Mouse (Mus musculus) lung, postnatal 0 days (tissue): ENCODE results near the gene Duox2. TPM values are rescaled to one million over a fixed set of nuclear protein-coding genes. Genes with fewer than 3 reads are reported as not detected.

ENCODE experiments used
- ATAC-seq: fragments of 200-750 bp; cut with Nextera tagmentation; 2 replicates; pipeline ENCODE4 v1.8.0; 2017; ENCODE audit warnings: moderate library complexity
- DNase-seq: peaks from one replicate; pipeline ENCODE4 v3.0.0-alpha.2; 2016; ENCODE audit warnings: low spot score
- H3K27ac ChIP-seq: fragments of 300-500 bp; sonication (generic); 2 replicates; pipeline ENCODE4 v1.5.1; 2014; ENCODE audit warnings: antibody characterized with exemption, mild to moderate bottlenecking, low read length, mixed read lengths
- H3K27me3 ChIP-seq: fragments of 300-500 bp; sonication (generic); replicated peaks from 2 replicates; pipeline ENCODE4 v1.6.1; 2014; ENCODE audit warnings: low read length, mixed read lengths; ENCODE audit not compliant: insufficient read depth
- H3K36me3 ChIP-seq: fragments of 300-500 bp; sonication (generic); 2 replicates; pipeline ENCODE4 v1.6.1; 2014; ENCODE audit warnings: low read length, mixed read lengths; ENCODE audit not compliant: insufficient read depth
- H3K4me1 ChIP-seq: fragments of 300-500 bp; sonication (generic); 2 replicates; pipeline ENCODE4 v1.6.1; 2014; ENCODE audit warnings: antibody characterized with exemption, low read depth, low read length, mixed read lengths; ENCODE audit not compliant: insufficient read depth
- H3K4me2 ChIP-seq: fragments of 300-500 bp; sonication (generic); replicated peaks from 2 replicates; pipeline ENCODE4 v1.6.1; 2014; ENCODE audit warnings: low read depth, mild to moderate bottlenecking, low read length, moderate library complexity, mixed read lengths
- H3K4me3 ChIP-seq: fragments of 300-500 bp; sonication (generic); 2 replicates; pipeline ENCODE4 v1.5.1; 2014; ENCODE audit warnings: low read depth, low read length
- H3K9ac ChIP-seq: fragments of 300-500 bp; sonication (generic); replicated peaks from 2 replicates; pipeline ENCODE4 v1.6.1; 2014; ENCODE audit warnings: low read depth, mild to moderate bottlenecking
- H3K9me3 ChIP-seq: fragments of 300-500 bp; sonication (generic); 2 replicates; pipeline ENCODE4 v1.6.1; 2016; ENCODE audit warnings: low read length, mixed read lengths
- CTCF ChIP-seq: IDR thresholded peaks from 2 replicates; pipeline ENCODE4 v1.5.1; 2016; ENCODE audit warnings: antibody characterized with exemption, mild to moderate bottlenecking
- EP300 ChIP-seq: IDR thresholded peaks from 2 replicates; pipeline ENCODE4 v1.6.1; 2016; ENCODE audit warnings: antibody characterized with exemption, mild to moderate bottlenecking, control low read depth
- WGBS: fragments of 180-500 bp; shearing (Covaris S2); extraction: QIAGEN DNeasy Blood & Tissue Kit; methylation state at CpG from one replicate; pipeline ENCODE4 v1.1.7; 2014; 5-methylcytosine and 5-hydroxymethylcytosine counted together
- polyA plus RNA-seq: library from polyadenylated mRNA; unstranded; fragments of >200 nt; fragmentation: Nextera tagmentation; extraction: Ambion mirVana; gene quantifications from 2 replicates; pipeline ENCODE4 v1.2.1, GENCODE M21; 2015

Gene Duox2
- polyA plus RNA-seq, 1 experiment from 2014 or later, result 0.02 TPM

GRCm38 (mm10) chr2:122300656-122301020 is 2.4 kb upstream of the Duox2 start:
- WGBS, result 3% methylated on average over 14 of the region's 14 CpGs
- Histone ChIP-seq H3K4me3 (peak overlapping the region; percentile 20; the same call in 1 of the 2 replicates), H3K27me3 (peaks cover 57% of the 10 kb centered on the region)

GRCm38 (mm10) chr2:122299911-122300655 is 1.8 kb upstream of the Duox2 start:
- no peak for TF ChIP-seq EP300
- no peak for TF ChIP-seq CTCF
- H3K36me3 ChIP-seq, result no peaks in the 10 kb centered on the region
- no peak for ATAC-seq
- H3K9ac ChIP-seq, result no peak overlapping the region
- DNase-seq, result no peak
- H3K27me3 ChIP-seq, result peaks cover 58% of the 10 kb centered on the region
- H3K4me1 ChIP-seq, result peaks cover 11% of the 10 kb centered on the region; the same call in 1 of the 2 replicates
- no peak overlapping the region for H3K4me2 ChIP-seq
- H3K9me3 ChIP-seq, result no peaks in the 10 kb centered on the region
- whole genome bisulfite sequencing, result 23% methylated on average over 14 of the region's 14 CpGs
- H3K4me3 ChIP-seq, result no peak overlapping the region
- no peak overlapping the region for H3K27ac ChIP-seq

More at GRCm38 (mm10) chr2:122300656-122301020, 2.4 kb upstream of the Duox2 start:
- Histone ChIP-seq H3K36me3 (no peaks in the 10 kb centered on the region), H3K27ac (no peak overlapping the region), H3K4me2 (peak overlapping the region; percentile 47; the same call in 1 of the 2 replicates), H3K9ac (no peak overlapping the region), H3K9me3 (no peaks in the 10 kb centered on the region), H3K4me1 (peaks cover 11% of the 10 kb centered on the region; the same call in 1 of the 2 replicates)
- DNase-seq (no peak), ATAC-seq (no peak)
- no peak for TF ChIP-seq EP300
- no peak for TF ChIP-seq CTCF

- H3K27me3 ChIP-seq, result peaks cover 66% of the 10 kb centered on the region
- peaks cover 11% of the 10 kb centered on the region; the same call in 1 of the 2 replicates for H3K4me1 ChIP-seq
- DNase-seq (peak; percentile 53), ATAC-seq (0 out of 2 replicates have a peak, but pooled peaks have one; percentile 25)
- TF ChIP-seq CTCF (no peak), EP300 (no peak)
- H3K9ac ChIP-seq, result no peak within 1 kb of the TSS
- no peaks in the 10 kb centered on the region for H3K36me3 ChIP-seq
- no peak within 1 kb of the TSS for H3K27ac ChIP-seq
- 2% methylated on average over 43 of the region's 43 CpGs for WGBS
- H3K9me3 ChIP-seq, result no peaks in the 10 kb centered on the region
- H3K4me2 ChIP-seq, result peak within 1 kb of the TSS; percentile 45
- peak within 1 kb of the TSS; percentile 17; the same call in 1 of the 2 replicates for H3K4me3 ChIP-seq
Observed at GRCm38 (mm10) chr2:122298596-122299490, 594 bp upstream of the Duox2 start, which contains the start of gene Duoxa2. Duoxa2 (plus strand) TSS chr2:122298900.

GRCm38 (mm10) chr2:122297271-122298095 is 766 bp downstream of the Duox2 start:
- Histone ChIP-seq H3K4me3 (no peak overlapping the region; the same call in 1 of the 2 replicates), H3K27ac (no peak overlapping the region), H3K27me3 (peaks cover 66% of the 10 kb centered on the region), H3K36me3 (no peaks in the 10 kb centered on the region), H3K9ac (no peak overlapping the region), H3K4me1 (peaks cover 11% of the 10 kb centered on the region; the same call in 1 of the 2 replicates), H3K9me3 (no peaks in the 10 kb centered on the region), H3K4me2 (no peak overlapping the region)
- no peak for ATAC-seq
- no peak for DNase-seq
- no peak for TF ChIP-seq EP300
- TF ChIP-seq CTCF, result no peak
- WGBS, result 3% methylated on average over 35 of the region's 35 CpGs

- Histone ChIP-seq H3K4me3 (no peak overlapping the region), H3K4me1 (peaks cover 5% of the 10 kb centered on the region; the same call in 1 of the 2 replicates), H3K9ac (no peak overlapping the region), H3K27me3 (peaks cover 42% of the 10 kb centered on the region), H3K36me3 (no peaks in the 10 kb centered on the region), H3K4me2 (no peak overlapping the region), H3K27ac (no peak overlapping the region), H3K9me3 (no peaks in the 10 kb centered on the region)
- TF ChIP-seq CTCF (no peak), EP300 (no peak)
- DNase-seq, result no peak
- 8% methylated on average over 7 of the region's 7 CpGs for WGBS
- ATAC-seq, result no peak
Observed at GRCm38 (mm10) chr2:122294916-122295315, 3.3 kb downstream of the Duox2 start.
